Mouse (Mus musculus) layer of hippocampus, postnatal 10 days (tissue): ENCODE measurements around the gene Ankle1. TPM values are rescaled to one million over a fixed set of nuclear protein-coding genes. Genes with fewer than 3 reads are reported as not detected.

Experiments
- DNase-seq, 2 experiments: peaks; one replicate each; pipeline ENCODE4 v3.0.0; 2021; ENCODE audit warnings: low spot score in 2 of 2
- total RNA-seq, 2 experiments: library from RNA; stranded (reverse); gene quantifications; 2 replicates each; pipeline ENCODE4 v1.2.3; 2021

Gene Ankle1
- total RNA-seq, 2 experiments from 2014 or later, result 2.2 to 2.7 TPM

GRCm38 (mm10) chr8:71381971-71382961 is 23.5 kb upstream of the Ankle1 start:
- DNase-seq, result peak; percentile 75 to 84

DNA sequence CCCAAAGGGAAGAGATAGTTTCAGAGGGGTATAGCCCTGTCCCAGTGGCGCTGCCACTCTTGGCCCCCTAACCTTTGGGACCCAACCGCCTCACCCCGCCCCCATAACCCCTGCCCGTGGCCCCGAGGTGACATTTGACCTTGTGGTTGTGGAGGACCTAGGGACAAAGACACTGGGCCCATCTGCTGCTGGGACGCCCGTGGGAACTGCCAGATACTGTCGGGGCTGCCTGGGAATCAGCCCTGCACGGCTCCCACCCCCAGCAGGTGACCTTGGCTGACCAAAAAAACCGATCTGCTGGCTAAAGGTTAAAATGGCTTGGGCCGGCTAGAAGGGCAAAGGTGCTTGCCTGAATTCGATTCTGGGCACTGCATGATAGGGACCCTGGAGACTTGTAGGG is 22.4 kb upstream of the Ankle1 start:
- no peak for DNase-seq

GRCm38 (mm10) chr8:71383860-71384259 is 21.9 kb upstream of the Ankle1 start:
- DNase-seq, result no peak

GRCm38 (mm10) chr8:71385212-71385835 is 20.5 kb upstream of the Ankle1 start:
- no peak for DNase-seq

DNA sequence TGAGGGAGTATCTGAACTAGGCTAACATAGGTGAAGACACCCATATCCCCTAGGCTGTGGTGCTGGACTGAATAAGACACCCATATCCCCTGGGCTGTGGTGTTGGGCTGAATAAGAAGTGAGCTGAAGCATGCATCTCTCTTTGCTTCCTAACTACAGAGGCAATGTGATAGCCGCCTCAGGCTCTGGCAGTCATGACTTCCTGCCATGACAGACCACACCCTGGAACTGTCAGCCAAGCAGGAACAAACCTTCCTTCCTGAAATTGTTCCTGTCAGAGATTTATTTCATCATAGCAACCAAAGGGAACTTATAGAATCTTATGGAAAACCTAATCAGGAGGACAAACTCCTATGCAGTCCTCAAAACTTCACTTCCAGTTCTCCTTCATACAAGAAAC is 17.5 kb upstream of the Ankle1 start:
- DNase-seq, result no peak

GRCm38 (mm10) chr8:71391696-71392095 is 14.1 kb upstream of the Ankle1 start:
- no peak for DNase-seq

DNA sequence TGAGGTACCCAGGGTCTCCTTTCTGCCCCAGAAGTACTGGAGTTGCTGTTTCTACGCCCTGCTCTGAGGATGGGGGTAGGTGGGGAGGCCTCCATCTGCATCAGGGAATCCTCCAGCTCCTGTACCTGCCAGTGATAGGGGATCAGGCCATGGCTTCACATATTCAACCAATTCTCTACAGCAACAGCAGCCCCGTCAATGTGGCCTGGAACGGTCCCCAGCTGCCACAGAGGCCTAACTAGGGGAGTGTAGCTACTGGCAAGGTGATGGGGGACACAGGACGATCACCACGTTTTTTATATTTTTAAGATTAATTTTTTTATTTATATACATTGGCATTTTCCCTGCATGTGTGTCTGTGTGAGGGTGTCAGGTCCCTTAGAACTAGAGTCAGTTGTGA is 13.4 kb upstream of the Ankle1 start:
- DNase-seq, result no peak

- DNase-seq, result peak in 1 of 2 experiments; percentile 13
Measured at GRCm38 (mm10) chr8:71392871-71393270, 12.9 kb upstream of the Ankle1 start.

- no peak for DNase-seq
Measured at GRCm38 (mm10) chr8:71394481-71394880, 11.3 kb upstream of the Ankle1 start.

GRCm38 (mm10) chr8:71395071-71395470 is 10.7 kb upstream of the Ankle1 start:
- peak in 1 of 2 experiments; percentile 10 for DNase-seq

GRCm38 (mm10) chr8:71395629-71396028 is 10.2 kb upstream of the Ankle1 start, which contains the start of gene Ushbp1:
Ushbp1 (minus strand) TSS chr8:71395802.
- peak in 1 of 2 experiments; percentile 10 for DNase-seq

DNA sequence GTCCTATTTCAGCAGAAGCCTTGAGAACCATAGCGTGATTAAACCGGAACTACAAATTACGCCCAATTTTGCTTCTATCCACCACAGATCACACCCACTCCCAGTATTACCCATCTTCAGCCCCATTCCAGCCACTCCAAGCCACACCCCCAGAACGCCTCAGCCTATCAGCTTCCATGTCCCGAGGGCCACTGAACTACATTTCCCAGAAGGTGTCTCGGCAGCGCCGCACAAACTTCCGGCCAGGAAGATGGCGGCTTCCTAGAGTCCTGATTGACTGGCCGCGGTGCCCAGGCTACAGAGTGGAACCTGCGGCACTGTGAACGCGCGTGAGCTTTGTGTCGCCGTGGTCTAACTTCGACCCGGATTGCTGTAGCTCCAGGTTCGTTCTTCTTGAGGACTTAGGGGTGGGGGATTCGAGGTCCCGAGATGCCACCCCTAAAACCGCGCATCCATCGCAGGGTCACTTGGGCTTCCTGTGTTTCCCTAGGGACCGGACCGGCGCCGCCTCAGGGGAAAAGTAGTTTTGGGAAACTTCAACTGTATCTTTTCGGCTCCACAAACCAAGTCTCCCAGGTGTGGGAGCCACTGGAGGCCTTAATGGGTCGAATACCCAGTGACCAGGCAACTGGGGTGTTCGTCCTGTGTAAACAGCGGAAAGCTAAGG is 9.0 kb upstream of the Ankle1 start, which contains the start of gene Babam1:
Babam1 (plus strand) TSS at position 223 of the 667 bp plus-strand sequence.
- DNase-seq, result peak; percentile 87 to 91

- peak in 1 of 2 experiments; percentile 9 for DNase-seq
Measured at GRCm38 (mm10) chr8:71397701-71398100, 8.1 kb upstream of the Ankle1 start.

GRCm38 (mm10) chr8:71400826-71401225 is 5.0 kb upstream of the Ankle1 start:
- no peak for DNase-seq

GRCm38 (mm10) chr8:71401454-71401853 is 4.4 kb upstream of the Ankle1 start:
- DNase-seq, result peak in 1 of 2 experiments; percentile 8

DNA sequence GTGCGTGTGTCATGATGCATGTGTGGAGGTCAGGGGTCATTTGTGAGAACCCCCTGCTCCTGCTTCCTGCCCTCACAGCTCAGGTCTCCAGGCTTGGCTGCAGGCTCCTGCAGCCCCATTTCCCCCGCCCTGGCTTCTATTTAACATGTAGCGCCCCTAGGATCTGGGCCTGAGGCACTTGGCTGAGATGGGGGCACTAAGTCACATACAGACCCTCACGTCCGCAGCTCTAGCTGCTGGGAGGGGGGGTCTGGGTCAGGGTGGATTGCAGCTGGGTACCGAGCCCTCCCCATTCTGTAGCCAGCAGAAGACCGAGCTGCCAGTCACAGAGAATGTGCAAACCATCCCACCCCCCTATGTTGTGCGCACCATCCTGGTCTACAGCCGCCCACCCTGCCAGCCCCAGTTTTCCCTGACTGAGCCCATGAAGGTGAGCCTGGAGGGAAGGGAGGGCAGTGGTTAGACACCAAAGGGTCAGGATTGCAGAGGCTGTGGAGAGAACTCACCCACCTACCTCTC is 3.3 kb upstream of the Ankle1 start:
- DNase-seq, result no peak

GRCm38 (mm10) chr8:71403107-71403885 is 2.5 kb upstream of the Ankle1 start:
- no peak for DNase-seq

DNA sequence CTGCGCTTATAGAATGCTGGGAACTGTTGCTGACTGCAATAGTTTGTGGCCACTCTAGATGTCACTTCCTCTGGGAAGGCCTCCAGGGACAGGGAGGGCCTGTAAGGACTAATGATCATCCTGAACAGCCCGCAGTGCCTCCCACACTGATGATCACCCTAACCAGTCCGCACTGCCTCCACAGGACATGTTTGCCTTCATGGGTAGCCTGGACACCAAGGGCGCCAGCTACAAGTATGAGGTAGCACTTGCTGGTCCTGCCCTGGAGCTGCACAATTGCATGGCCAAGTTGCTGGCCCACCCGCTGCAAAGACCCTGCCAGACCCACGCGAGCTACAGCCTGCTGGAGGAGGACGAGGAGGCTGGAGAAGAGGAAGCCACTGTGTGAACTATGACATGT is 1.8 kb upstream of the Ankle1 start:
- DNase-seq, result no peak

- no peak for DNase-seq
Measured at GRCm38 (mm10) chr8:71404951-71405351, 859 bp upstream of the Ankle1 start.
